Mouse (Mus musculus) heart, postnatal 0 days (tissue): Measurements from ENCODE around the gene Gria3.

Source experiments
- CTCF ChIP-seq: IDR thresholded peaks from 2 replicates; pipeline ENCODE4 v1.5.1; 2016; ENCODE audit warnings: antibody characterized with exemption, control low read depth, low read depth
- EP300 ChIP-seq: IDR thresholded peaks from 2 replicates; pipeline ENCODE4 v1.6.1; 2016; ENCODE audit warnings: antibody characterized with exemption, low read depth

DNA sequence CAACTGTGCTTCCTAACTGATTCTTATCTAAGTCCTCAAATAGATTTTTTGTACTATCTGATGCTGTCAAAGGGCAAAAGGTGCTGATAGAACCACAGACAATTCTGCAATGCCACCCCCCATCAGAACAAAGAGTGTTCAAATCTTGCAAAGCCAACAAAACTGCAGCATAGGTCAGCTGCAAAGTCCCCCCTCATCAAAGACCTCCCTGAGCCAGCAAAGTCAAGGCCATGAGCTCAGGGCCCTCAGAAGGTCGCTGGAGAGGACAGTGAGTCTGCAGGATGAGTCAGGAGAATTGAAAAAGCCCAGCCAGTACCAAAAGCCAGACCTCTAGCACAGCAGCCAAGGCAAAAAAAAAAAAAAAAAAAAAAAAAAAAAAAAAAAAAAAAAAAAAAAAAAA lies 34.9 kb downstream of the Gria3 start:
- TF ChIP-seq EP300 (no peak), CTCF (no peak)
